Mouse (Mus musculus): ENCODE results near the gene AI661453. TPM values are rescaled to one million over a fixed set of nuclear protein-coding genes. Genes with fewer than 3 reads are reported as not detected.

The AI661453 gene
- polyA plus RNA-seq, 1 experiment: 0.30 TPM

- TF ChIP-seq POLR2A (IDR thresholded peaks at IDR 0.05; ENCODE audit: borderline replicate concordance, control insufficient read depth, low read depth, low read length): no peak
- TF ChIP-seq CTCF (IDR thresholded peaks at IDR 0.05; ENCODE audit: control insufficient read depth, insufficient read depth, low read length): no peak
- Histone ChIP-seq H3K27ac (ENCODE audit: control insufficient read depth, insufficient read depth, low read depth, low read length, poor library complexity) (no peak within 1 kb of the TSS), H3K4me1 (ENCODE audit: control insufficient read depth, insufficient read depth, low read length) (peaks cover 2% of the 10 kb centered on the region; the same call in 1 of the 2 replicates), H3K4me3 (replicated peaks; ENCODE audit: control insufficient read depth, low read depth, low read length) (peak within 1 kb of the TSS; percentile 38)
- WGBS: 4% methylated on average over 25 of the region's 25 CpGs
These were observed 612 bp downstream of the AI661453 start, which contains the start of gene 1700001C19Rik for GRCm38 (mm10) chr17:47436907-47437547. Gene 1700001C19Rik (minus strand): TSS chr17:47437376.

GRCm38 (mm10) chr17:47438611-47439010 is 2.2 kb downstream of the AI661453 start:
- TF ChIP-seq POLR2A (IDR thresholded peaks at IDR 0.05; ENCODE audit: borderline replicate concordance, control insufficient read depth, low read depth, low read length) (no peak), CTCF (IDR thresholded peaks at IDR 0.05; ENCODE audit: control insufficient read depth, insufficient read depth, low read length) (no peak)
- H3K27ac ChIP-seq (ENCODE audit: control insufficient read depth, insufficient read depth, low read depth, low read length, poor library complexity): no peak overlapping the region
- 56% methylated on average over 6 of the region's 6 CpGs for WGBS
- H3K4me3 ChIP-seq (replicated peaks; ENCODE audit: control insufficient read depth, low read depth, low read length): no peak overlapping the region
- peaks cover 2% of the 10 kb centered on the region; the same call in 1 of the 2 replicates for H3K4me1 ChIP-seq (ENCODE audit: control insufficient read depth, insufficient read depth, low read length)

GRCm38 (mm10) chr17:47439396-47440028 is 3.1 kb downstream of the AI661453 start:
- WGBS: 20% methylated on average over 9 of the region's 9 CpGs
- no peak overlapping the region for H3K4me3 ChIP-seq (replicated peaks; ENCODE audit: control insufficient read depth, low read depth, low read length)
- no peak for TF ChIP-seq POLR2A (IDR thresholded peaks at IDR 0.05; ENCODE audit: borderline replicate concordance, control insufficient read depth, low read depth, low read length)
- no peak for TF ChIP-seq CTCF (IDR thresholded peaks at IDR 0.05; ENCODE audit: control insufficient read depth, insufficient read depth, low read length)
- peaks cover 2% of the 10 kb centered on the region; the same call in 1 of the 2 replicates for H3K4me1 ChIP-seq (ENCODE audit: control insufficient read depth, insufficient read depth, low read length)
- H3K27ac ChIP-seq (ENCODE audit: control insufficient read depth, insufficient read depth, low read depth, low read length, poor library complexity): no peak overlapping the region

- no peak overlapping the region for H3K27ac ChIP-seq (ENCODE audit: control insufficient read depth, insufficient read depth, low read depth, low read length, poor library complexity)
- peaks cover 2% of the 10 kb centered on the region; the same call in 1 of the 2 replicates for H3K4me1 ChIP-seq (ENCODE audit: control insufficient read depth, insufficient read depth, low read length)
- 79% methylated on average over 9 of the region's 9 CpGs for WGBS
- TF ChIP-seq CTCF (IDR thresholded peaks at IDR 0.05; ENCODE audit: control insufficient read depth, insufficient read depth, low read length) (no peak), POLR2A (IDR thresholded peaks at IDR 0.05; ENCODE audit: borderline replicate concordance, control insufficient read depth, low read depth, low read length) (no peak)
- no peak overlapping the region for H3K4me3 ChIP-seq (replicated peaks; ENCODE audit: control insufficient read depth, low read depth, low read length)
These were observed 4.0 kb downstream of the AI661453 start for GRCm38 (mm10) chr17:47440359-47440890.

- TF ChIP-seq POLR2A (IDR thresholded peaks at IDR 0.05; ENCODE audit: borderline replicate concordance, control insufficient read depth, low read depth, low read length) (no peak), CTCF (IDR thresholded peaks at IDR 0.05; ENCODE audit: control insufficient read depth, insufficient read depth, low read length) (no peak)
- Histone ChIP-seq H3K4me1 (ENCODE audit: control insufficient read depth, insufficient read depth, low read length) (peaks cover 2% of the 10 kb centered on the region; the same call in 1 of the 2 replicates), H3K27ac (ENCODE audit: control insufficient read depth, insufficient read depth, low read depth, low read length, poor library complexity) (no peak overlapping the region), H3K4me3 (replicated peaks; ENCODE audit: control insufficient read depth, low read depth, low read length) (no peak overlapping the region)
- 63% methylated on average over 19 of the region's 19 CpGs for WGBS
These were observed 5.1 kb downstream of the AI661453 start for GRCm38 (mm10) chr17:47441296-47442051.

GRCm38 (mm10) chr17:47442271-47442670 is 5.9 kb downstream of the AI661453 start:
- 81% methylated on average over 3 of the region's 3 CpGs for WGBS

GRCm38 (mm10) chr17:47444113-47444512 is 7.7 kb downstream of the AI661453 start:
- no peak overlapping the region for H3K4me3 ChIP-seq (replicated peaks; ENCODE audit: control insufficient read depth, low read depth, low read length)
- 54% methylated on average over 6 of the region's 6 CpGs for WGBS
- H3K27ac ChIP-seq (ENCODE audit: control insufficient read depth, insufficient read depth, low read depth, low read length, poor library complexity): no peak overlapping the region
- H3K4me1 ChIP-seq (ENCODE audit: control insufficient read depth, insufficient read depth, low read length): peaks cover 2% of the 10 kb centered on the region; the same call in 1 of the 2 replicates
- TF ChIP-seq POLR2A (IDR thresholded peaks at IDR 0.05; ENCODE audit: borderline replicate concordance, control insufficient read depth, low read depth, low read length) (no peak), CTCF (IDR thresholded peaks at IDR 0.05; ENCODE audit: control insufficient read depth, insufficient read depth, low read length) (no peak)

More at GRCm38 (mm10) chr17:47442271-47442670, 5.9 kb downstream of the AI661453 start:
- Histone ChIP-seq H3K4me3 (replicated peaks; ENCODE audit: control insufficient read depth, low read depth, low read length) (no peak overlapping the region), H3K27ac (ENCODE audit: control insufficient read depth, insufficient read depth, low read depth, low read length, poor library complexity) (no peak overlapping the region), H3K4me1 (ENCODE audit: control insufficient read depth, insufficient read depth, low read length) (peaks cover 2% of the 10 kb centered on the region; the same call in 1 of the 2 replicates)
- no peak for TF ChIP-seq CTCF (IDR thresholded peaks at IDR 0.05; ENCODE audit: control insufficient read depth, insufficient read depth, low read length)
- no peak for TF ChIP-seq POLR2A (IDR thresholded peaks at IDR 0.05; ENCODE audit: borderline replicate concordance, control insufficient read depth, low read depth, low read length)
